Mouse (Mus musculus): Measurements from ENCODE around the gene Gm5615. TPM values are rescaled to one million over a fixed set of nuclear protein-coding genes. Genes with fewer than 3 reads are reported as not detected.

The Gm5615 gene
- total RNA-seq (2014; fragmentation: Nextera tagmentation) (not detected in 2 replicates), total RNA-seq (2017) (not detected in 2 replicates)

GRCm38 (mm10) chr9:36541863-36542262 lies at the start of gene Gm5615:
Gene Gm5615, minus strand, starts transcription at chr9:36541963.
- no peak for ATAC-seq (replicated peaks; ENCODE audit: poor library complexity, severe bottlenecking)

GRCm38 (mm10) chr9:36582535-36582934 lies 40.8 kb upstream of the Gm5615 start, which contains the start of gene Gm17689:
Gene Gm17689, minus strand, starts transcription at chr9:36582635.
- no peak for ATAC-seq (replicated peaks; ENCODE audit: poor library complexity, severe bottlenecking)

GRCm38 (mm10) chr9:36504211-36504610 lies 37.6 kb downstream of the Gm5615 start:
- ATAC-seq (replicated peaks; ENCODE audit: poor library complexity, severe bottlenecking): no peak

- ATAC-seq (replicated peaks; ENCODE audit: poor library complexity, severe bottlenecking): no peak
Measured at GRCm38 (mm10) chr9:36495824-36496223, 45.9 kb downstream of the Gm5615 start.

GRCm38 (mm10) chr9:36494501-36495220 lies 47.1 kb downstream of the Gm5615 start:
- ATAC-seq (replicated peaks; ENCODE audit: poor library complexity, severe bottlenecking): no peak

Other genes with a start within 250 kb of the Gm5615 start
- not detected in 2 replicates for gene Gm7257, start 110.1 kb downstream of the Gm5615 start, total RNA-seq (2014; fragmentation: Nextera tagmentation)
- not detected in 2 replicates for gene Gm7257, start 110.1 kb downstream of the Gm5615 start, total RNA-seq (2017)
- not detected in 2 replicates for gene Gm9513, start 66.3 kb downstream of the Gm5615 start, total RNA-seq (2014; fragmentation: Nextera tagmentation)
- not detected in 2 replicates for gene Gm9513, start 66.3 kb downstream of the Gm5615 start, total RNA-seq (2017)
- not detected in 2 replicates for gene Gm17689, start 40.7 kb upstream of the Gm5615 start, total RNA-seq (2014; fragmentation: Nextera tagmentation)
- not detected in 2 replicates for gene Gm17689, start 40.7 kb upstream of the Gm5615 start, total RNA-seq (2017)
- not detected in 2 replicates for gene A630095E13Rik, start 101.4 kb upstream of the Gm5615 start, total RNA-seq (2014; fragmentation: Nextera tagmentation)
- gene A630095E13Rik, start 101.4 kb upstream of the Gm5615 start, total RNA-seq (2017): not detected in 2 replicates
- not detected in 2 replicates for gene Acrv1, start 151.3 kb upstream of the Gm5615 start, total RNA-seq (2014; fragmentation: Nextera tagmentation)
- not detected in 2 replicates for gene Acrv1, start 151.3 kb upstream of the Gm5615 start, total RNA-seq (2017)
- 45.0 and 55.1 TPM in 2 replicates for gene Chek1, start 185.1 kb upstream of the Gm5615 start, total RNA-seq (2014; fragmentation: Nextera tagmentation)
- gene Chek1, start 185.1 kb upstream of the Gm5615 start, total RNA-seq (2017): 122 and 141 TPM in 2 replicates
- 193 and 246 TPM in 2 replicates for gene Stt3a, start 225.7 kb upstream of the Gm5615 start, total RNA-seq (2014; fragmentation: Nextera tagmentation)
- 596 and 768 TPM in 2 replicates for gene Stt3a, start 225.7 kb upstream of the Gm5615 start, total RNA-seq (2017)